Mouse (Mus musculus): ENCODE data around the gene Stk10. TPM values are rescaled to one million over a fixed set of nuclear protein-coding genes. Genes with fewer than 3 reads are reported as not detected.

Gene Stk10
- polyA plus RNA-seq, 2 experiments = 1.9 to 4.9 TPM

DNA sequence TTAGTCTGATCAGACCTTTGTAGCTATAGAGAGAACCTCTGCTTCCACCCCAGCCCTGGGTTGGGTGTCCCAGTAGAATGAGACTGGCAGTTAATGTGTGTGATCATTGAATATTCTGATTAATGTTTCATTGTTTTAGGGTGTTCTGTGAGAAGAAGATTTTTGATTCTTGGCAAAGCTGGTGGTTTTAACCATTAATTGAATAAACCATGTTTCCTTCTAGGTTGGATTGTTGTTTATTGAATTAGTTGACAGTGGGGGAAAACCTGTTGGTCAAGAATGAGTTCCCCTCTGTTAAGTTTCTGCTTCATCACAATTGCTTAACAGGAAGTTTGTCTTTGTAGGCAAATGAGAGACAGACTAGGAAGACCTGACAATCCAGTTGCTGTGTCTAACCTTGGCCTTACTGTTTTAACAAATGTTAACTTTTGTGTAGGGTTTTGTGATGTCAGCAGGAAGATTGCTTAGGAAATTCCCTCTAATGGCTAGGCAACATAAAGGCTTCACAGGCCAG, 117.2 kb downstream of the Stk10 start:
- Histone ChIP-seq H3K9me3 (ENCODE audit: control insufficient read depth, low read length) (no peaks in the 10 kb centered on the region), H3K4me2 (ENCODE audit: low read depth) (no peak overlapping the region), H3K27ac (no peak overlapping the region), H3K9ac (replicated peaks) (no peak overlapping the region), H3K4me3 (ENCODE audit: insufficient read depth in 1 of 2, low read depth in 2 of 2, low read length in 2 of 2) (no peak overlapping the region), H3K27me3 (ENCODE audit: control insufficient read depth, insufficient read depth, low read length) (no peaks in the 10 kb centered on the region), H3K4me1 (replicated peaks; ENCODE audit: control insufficient read depth in 2 of 2, insufficient read depth in 2 of 2, low read length in 1 of 2) (peaks cover 2 to 6% of the 10 kb centered on the region in 2 experiments; a peak in 2 of 4 replicates), H3K36me3 (replicated peaks; ENCODE audit: control insufficient read depth, insufficient read depth, low read depth) (no peaks in the 10 kb centered on the region)
- DNase-seq (ENCODE audit: low read depth in 3 of 3, low spot score in 3 of 3) = no peak
- no peak for ATAC-seq (ENCODE audit: insufficient read depth)
- TF ChIP-seq EP300 (IDR thresholded peaks at IDR 0.05; ENCODE audit: low read depth) (no peak), CTCF (IDR thresholded peaks at IDR 0.05; ENCODE audit: low read depth) (no peak)

DNA sequence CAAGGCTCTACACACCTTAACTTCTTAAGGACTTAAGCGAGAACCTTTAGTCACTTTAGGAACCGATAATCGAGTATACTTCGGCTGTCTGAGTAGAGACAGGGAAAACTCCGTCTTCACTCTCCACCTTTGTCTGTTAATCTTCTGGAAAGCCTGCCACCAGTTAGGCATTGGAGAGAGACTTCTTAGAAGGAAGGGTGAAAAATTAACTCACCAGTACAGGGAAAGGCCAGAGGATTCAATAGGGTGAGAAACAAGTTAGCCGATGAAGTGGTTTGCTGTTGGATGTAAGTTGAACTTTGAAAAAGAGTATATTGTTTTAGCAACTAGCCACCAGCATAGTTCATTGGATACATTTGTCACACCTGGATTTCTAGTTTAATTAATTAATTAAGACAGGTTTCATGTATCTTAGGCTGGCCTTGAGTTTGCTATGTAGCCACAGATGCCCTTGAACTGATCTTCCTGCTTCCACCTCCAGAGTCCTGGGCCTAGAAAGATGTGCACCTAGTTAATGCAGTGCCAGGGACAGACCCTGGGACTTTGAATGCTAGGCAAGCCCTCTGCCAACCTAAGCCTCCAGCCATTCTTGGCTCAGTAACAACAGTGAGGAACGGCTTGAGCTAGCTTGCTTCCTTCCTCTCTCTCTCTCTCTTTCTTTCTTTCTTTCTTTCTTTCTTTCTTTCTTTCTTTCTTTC, 117.9 kb downstream of the Stk10 start:
- no peak overlapping the region for H3K27ac ChIP-seq
- no peaks in the 10 kb centered on the region for H3K36me3 ChIP-seq (replicated peaks; ENCODE audit: control insufficient read depth, insufficient read depth, low read depth)
- H3K4me3 ChIP-seq (ENCODE audit: insufficient read depth in 1 of 2, low read depth in 2 of 2, low read length in 2 of 2) = no peak overlapping the region
- ATAC-seq (ENCODE audit: insufficient read depth) (no peak), DNase-seq (ENCODE audit: low read depth in 3 of 3, low spot score in 3 of 3) (no peak)
- WGBS (ENCODE audit: insufficient replicate concordance) = 77% methylated on average over 7 of the region's 7 CpGs
- peaks cover 2 to 6% of the 10 kb centered on the region in 2 experiments; a peak in 2 of 4 replicates for H3K4me1 ChIP-seq (replicated peaks; ENCODE audit: control insufficient read depth in 2 of 2, insufficient read depth in 2 of 2, low read length in 1 of 2)
- TF ChIP-seq EP300 (IDR thresholded peaks at IDR 0.05; ENCODE audit: low read depth) (no peak), CTCF (IDR thresholded peaks at IDR 0.05; ENCODE audit: low read depth) (no peak)
- no peak overlapping the region for H3K9ac ChIP-seq (replicated peaks)
- H3K27me3 ChIP-seq (ENCODE audit: control insufficient read depth, insufficient read depth, low read length) = no peaks in the 10 kb centered on the region
- no peaks in the 10 kb centered on the region for H3K9me3 ChIP-seq (ENCODE audit: control insufficient read depth, low read length)
- no peak overlapping the region for H3K4me2 ChIP-seq (ENCODE audit: low read depth)

DNA sequence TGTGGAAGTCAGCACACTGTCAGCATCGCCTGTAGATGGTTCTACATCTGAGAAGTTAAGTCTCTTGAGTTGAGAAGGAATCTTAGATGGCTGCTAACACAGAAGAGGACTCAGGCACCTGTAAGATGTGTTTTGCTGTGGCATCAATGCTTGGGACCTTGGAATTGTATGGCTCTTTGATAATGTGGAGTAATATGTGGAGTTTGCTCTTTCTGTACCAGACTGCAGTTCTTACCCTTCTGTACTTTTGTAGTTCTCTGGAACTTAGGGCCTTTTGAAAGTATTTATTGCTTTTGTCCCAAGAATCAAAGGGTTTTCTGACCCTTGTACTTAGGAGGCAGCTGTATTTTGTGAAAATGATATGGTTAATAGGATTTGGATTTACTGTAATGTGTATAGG, 118.6 kb downstream of the Stk10 start:
- 64% methylated on average over 1 of the region's 1 CpGs for WGBS (ENCODE audit: insufficient replicate concordance)
- Histone ChIP-seq H3K4me3 (ENCODE audit: insufficient read depth in 1 of 2, low read depth in 2 of 2, low read length in 2 of 2) (no peak overlapping the region), H3K36me3 (replicated peaks; ENCODE audit: control insufficient read depth, insufficient read depth, low read depth) (no peaks in the 10 kb centered on the region), H3K9me3 (ENCODE audit: control insufficient read depth, low read length) (no peaks in the 10 kb centered on the region), H3K9ac (replicated peaks) (no peak overlapping the region), H3K4me2 (ENCODE audit: low read depth) (no peak overlapping the region), H3K4me1 (replicated peaks; ENCODE audit: control insufficient read depth in 2 of 2, insufficient read depth in 2 of 2, low read length in 1 of 2) (peaks cover 2 to 6% of the 10 kb centered on the region in 2 experiments; a peak in 2 of 4 replicates), H3K27me3 (ENCODE audit: control insufficient read depth, insufficient read depth, low read length) (no peaks in the 10 kb centered on the region), H3K27ac (no peak overlapping the region)
- no peak for DNase-seq (ENCODE audit: low read depth in 3 of 3, low spot score in 3 of 3)
- TF ChIP-seq CTCF (IDR thresholded peaks at IDR 0.05; ENCODE audit: low read depth) (no peak), EP300 (IDR thresholded peaks at IDR 0.05; ENCODE audit: low read depth) (no peak)
- ATAC-seq (ENCODE audit: insufficient read depth) = no peak

DNA sequence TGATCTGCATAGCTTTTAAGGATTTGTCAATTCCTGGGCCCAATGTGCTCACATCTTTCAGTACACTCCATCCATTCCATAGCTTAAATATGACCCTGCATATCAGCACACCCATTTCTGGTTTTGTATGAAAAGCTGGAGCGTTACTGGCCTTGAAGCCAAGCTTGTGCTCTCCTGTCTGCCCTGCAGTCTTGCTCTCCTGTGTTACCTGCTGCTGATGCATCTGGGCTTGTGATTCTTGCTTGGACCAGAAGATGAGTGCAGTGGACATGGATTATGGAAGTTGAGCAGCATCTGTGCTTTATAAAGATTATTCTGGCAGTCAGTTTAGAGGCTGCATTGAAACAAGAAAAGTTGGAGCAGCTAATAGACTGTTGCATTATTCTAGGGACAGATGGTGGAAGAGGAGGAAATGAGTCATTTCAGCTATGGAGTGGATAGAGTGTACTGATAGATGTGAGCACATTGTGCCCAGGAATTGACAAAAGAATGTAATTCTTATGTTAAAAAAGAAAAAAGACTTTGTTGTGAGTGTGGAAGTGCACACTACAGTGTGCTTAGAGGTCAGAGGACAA, 129.1 kb downstream of the Stk10 start:
- Histone ChIP-seq H3K27me3 (ENCODE audit: control insufficient read depth, insufficient read depth, low read length) (no peaks in the 10 kb centered on the region), H3K9me3 (ENCODE audit: control insufficient read depth, low read length) (no peaks in the 10 kb centered on the region), H3K4me1 (replicated peaks; ENCODE audit: control insufficient read depth in 2 of 2, insufficient read depth in 2 of 2, low read length in 1 of 2) (peaks cover 8 to 9% of the 10 kb centered on the region in 2 experiments; a peak in 3 of 4 replicates), H3K4me3 (ENCODE audit: insufficient read depth in 1 of 2, low read depth in 2 of 2, low read length in 2 of 2) (no peak overlapping the region), H3K4me2 (ENCODE audit: low read depth) (no peak overlapping the region), H3K36me3 (replicated peaks; ENCODE audit: control insufficient read depth, insufficient read depth, low read depth) (no peaks in the 10 kb centered on the region), H3K27ac (no peak overlapping the region), H3K9ac (replicated peaks) (no peak overlapping the region)
- 65% methylated on average over 1 of the region's 1 CpGs for WGBS (ENCODE audit: insufficient replicate concordance)
- no peak for DNase-seq (ENCODE audit: low read depth in 3 of 3, low spot score in 3 of 3)
- TF ChIP-seq EP300 (IDR thresholded peaks at IDR 0.05; ENCODE audit: low read depth) = no peak
- TF ChIP-seq CTCF (IDR thresholded peaks at IDR 0.05; ENCODE audit: low read depth) = no peak
- no peak for ATAC-seq (ENCODE audit: insufficient read depth)

GRCm38 (mm10) chr11:32665639-32666038, 132.5 kb downstream of the Stk10 start:
- H3K4me1 ChIP-seq (replicated peaks; ENCODE audit: control insufficient read depth in 2 of 2, insufficient read depth in 2 of 2, low read length in 1 of 2) = peaks cover 3 to 6% of the 10 kb centered on the region in 2 experiments; a peak in 2 of 4 replicates
- no peaks in the 10 kb centered on the region for H3K27me3 ChIP-seq (ENCODE audit: control insufficient read depth, insufficient read depth, low read length)
- no peak for TF ChIP-seq EP300 (IDR thresholded peaks at IDR 0.05; ENCODE audit: low read depth)
- TF ChIP-seq CTCF (IDR thresholded peaks at IDR 0.05; ENCODE audit: low read depth) = no peak
- H3K27ac ChIP-seq = no peak overlapping the region
- WGBS (ENCODE audit: insufficient replicate concordance) = 69% methylated on average over 3 of the region's 3 CpGs
- H3K4me3 ChIP-seq (ENCODE audit: insufficient read depth in 1 of 2, low read depth in 2 of 2, low read length in 2 of 2) = no peak overlapping the region
- DNase-seq (ENCODE audit: low read depth in 3 of 3, low spot score in 3 of 3) (no peak), ATAC-seq (ENCODE audit: insufficient read depth) (no peak)
- H3K4me2 ChIP-seq (ENCODE audit: low read depth) = no peak overlapping the region
- no peaks in the 10 kb centered on the region for H3K9me3 ChIP-seq (ENCODE audit: control insufficient read depth, low read length)
- H3K36me3 ChIP-seq (replicated peaks; ENCODE audit: control insufficient read depth, insufficient read depth, low read depth) = no peaks in the 10 kb centered on the region
- H3K9ac ChIP-seq (replicated peaks) = no peak overlapping the region

Data from liver, embryonic 14.5 days (tissue).